In the genomic region with DNA sequence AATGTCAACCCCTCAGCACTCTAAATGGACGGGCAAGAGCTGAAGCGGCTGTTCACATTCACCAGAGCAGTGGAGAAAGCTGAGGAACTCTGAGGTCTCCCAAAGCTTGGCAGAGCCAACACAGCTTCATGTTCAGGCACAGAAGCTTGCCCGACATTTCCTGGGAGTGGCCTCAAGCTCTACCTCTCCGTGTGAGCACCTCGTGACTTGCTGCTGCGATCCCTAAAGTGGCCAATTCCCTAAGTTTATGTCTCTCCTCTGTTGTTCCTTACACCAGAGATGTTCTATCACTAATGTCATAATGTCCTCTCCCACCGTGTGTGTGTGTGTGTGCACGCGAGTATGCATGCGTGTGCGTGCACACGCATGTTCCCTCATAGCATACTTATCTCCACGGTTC, we compare ENCODE assay signal across 22 mouse cellular contexts. TPM values are rescaled to one million over a fixed set of nuclear protein-coding genes. Genes with fewer than 3 reads are reported as not detected.
DNase-seq lines count a peak whose midpoint lies in the region; ATAC-seq and TF ChIP-seq lines count a peak whose summit lies in the region.
"Had no signal": no experiment of that assay in that cellular context is flagged by ENCODE, and none has a peak within 500 bp of the region (broad histone marks: within the 10 kb centered on the region; RNA-seq: fewer than 3 reads in every experiment).

No protein-coding gene starts in this region.

- H3K9me3 ChIP-seq in megakaryocyte, embryonic 14.5 days: no peaks in the 10 kb centered on the region
- H3K9me3 ChIP-seq in MEL (replicated peaks; ENCODE audit: insufficient read depth, low read length): no peaks in the 10 kb centered on the region
- no peaks in the 10 kb centered on the region for H3K9me3 ChIP-seq in liver, embryonic 12.5 days (replicated peaks)
- H3K9me3 ChIP-seq in hindbrain, embryonic 13.5 days: no peaks in the 10 kb centered on the region
- H3K9me3 ChIP-seq: embryonic facial prominence, embryonic 15.5 days; hindbrain, embryonic 10.5 days; limb, embryonic 12.5 days; neural tube, embryonic 12.5 days; stomach, embryonic 15.5 days had no signal

- no peak for TF ChIP-seq RAD21 in MEL (IDR thresholded peaks at IDR 0.05; ENCODE audit: low read depth, low read length)

- peaks cover 12% of the 10 kb centered on the region for H3K36me3 ChIP-seq in megakaryocyte, embryonic 14.5 days (replicated peaks; ENCODE audit: low read length)
- peaks cover 0 to 76% of the 10 kb centered on the region in 2 experiments; a peak in 3 of 4 replicates for H3K36me3 ChIP-seq in MEL (ENCODE audit: control insufficient read depth in 1 of 2, insufficient read depth in 2 of 2, low read length in 2 of 2)
- no peaks in the 10 kb centered on the region for H3K36me3 ChIP-seq in liver, embryonic 12.5 days
- H3K36me3 ChIP-seq in hindbrain, embryonic 13.5 days: no peaks in the 10 kb centered on the region
- H3K36me3 ChIP-seq: embryonic facial prominence, embryonic 15.5 days; hindbrain, embryonic 10.5 days; limb, embryonic 12.5 days; neural tube, embryonic 12.5 days; stomach, embryonic 15.5 days had no signal

- H3K27me3 ChIP-seq in megakaryocyte, embryonic 14.5 days (replicated peaks): no peaks in the 10 kb centered on the region
- no peaks in the 10 kb centered on the region for H3K27me3 ChIP-seq in MEL (ENCODE audit: control insufficient read depth in 1 of 2, insufficient read depth in 2 of 2, low read length in 2 of 2)
- H3K27me3 ChIP-seq in liver, embryonic 12.5 days (replicated peaks): no peaks in the 10 kb centered on the region
- H3K27me3 ChIP-seq in hindbrain, embryonic 13.5 days: no peaks in the 10 kb centered on the region
- H3K27me3 ChIP-seq: embryonic facial prominence, embryonic 15.5 days; neural tube, embryonic 12.5 days; stomach, embryonic 15.5 days had no signal

- TF ChIP-seq POLR2A in MEL (IDR thresholded peaks at IDR 0.05; ENCODE audit: control insufficient read depth in 1 of 2, insufficient read depth in 1 of 2, low read depth in 1 of 2, low read length in 2 of 2, poor library complexity in 1 of 2): no peak; a peak in 1 of 4 replicates

- peak; percentile 61 for DNase-seq in MEL (ENCODE audit: low read depth, low spot score)
- peak; percentile 63 for DNase-seq in naive thymus-derived CD4-positive, alpha-beta T cell, adult 2 months (ENCODE audit: low read depth)
- DNase-seq in urinary bladder, postnatal 4 days (ENCODE audit: low spot score in 2 of 2): no peak
- DNase-seq: adrenal gland, postnatal 36 days; cerebellum, adult 18-20 months; cerebellum, postnatal 25 days; embryo, embryonic 11 days; kidney, adult 11 months; lung, embryonic 14.5 days; lung, postnatal 36 days had no signal

- 47% methylated on average over 13 of the region's 13 CpGs for WGBS in liver, embryonic 12.5 days (ENCODE audit: insufficient replicate concordance)
- 95% methylated on average over 13 of the region's 13 CpGs for WGBS in hindbrain, embryonic 13.5 days

- peak overlapping the region; percentile 54 for H3K4me2 ChIP-seq in liver, embryonic 12.5 days
- no peak overlapping the region for H3K4me2 ChIP-seq in hindbrain, embryonic 13.5 days
- H3K4me2 ChIP-seq: embryonic facial prominence, embryonic 15.5 days; limb, embryonic 12.5 days; lung, embryonic 14.5 days; midbrain, embryonic 11.5 days; neural tube, embryonic 12.5 days; stomach, embryonic 15.5 days had no signal

- peaks cover 98% of the 10 kb centered on the region for H3K4me1 ChIP-seq in megakaryocyte, embryonic 14.5 days
- peaks cover 63 to 77% of the 10 kb centered on the region in 2 experiments for H3K4me1 ChIP-seq in MEL (ENCODE audit: control insufficient read depth in 1 of 2, insufficient read depth in 2 of 2, low read length in 2 of 2)
- H3K4me1 ChIP-seq in liver, embryonic 12.5 days: peaks cover 99% of the 10 kb centered on the region
- H3K4me1 ChIP-seq in hindbrain, embryonic 13.5 days (replicated peaks): peaks cover 14% of the 10 kb centered on the region; the same call in 1 of the 2 replicates

- peak overlapping the region; percentile 48 for H3K9ac ChIP-seq in MEL (ENCODE audit: control insufficient read depth, low read depth, low read length, poor library complexity, severe bottlenecking)
- 0 out of 2 replicates have a peak overlapping the region, but pooled peaks have one; percentile 33 for H3K9ac ChIP-seq in liver, embryonic 12.5 days
- H3K9ac ChIP-seq in hindbrain, embryonic 13.5 days: no peak overlapping the region
- H3K9ac ChIP-seq: embryonic facial prominence, embryonic 15.5 days; limb, embryonic 12.5 days; lung, embryonic 14.5 days; neural tube, embryonic 12.5 days; stomach, embryonic 15.5 days had no signal

- TF ChIP-seq EP300 in MEL (IDR thresholded peaks at IDR 0.05; ENCODE audit: low read depth in 1 of 2, low read length in 2 of 2): no peak

- TF ChIP-seq CTCF in MEL (IDR thresholded peaks at IDR 0.05 in 2 of 3, conservative IDR thresholded peaks at IDR 0.05 in 1 of 3; ENCODE audit: control insufficient read depth in 1 of 3, insufficient read depth in 1 of 3, low read depth in 2 of 3, low read length in 3 of 3, poor library complexity in 1 of 3, severe bottlenecking in 1 of 3): no peak

- ATAC-seq in megakaryocyte, adult 5-6 weeks (ENCODE audit: poor library complexity, severe bottlenecking): no peak
- no peak; the same call in 1 of the 2 replicates for ATAC-seq in liver, embryonic 12.5 days
- no peak for ATAC-seq in hindbrain, embryonic 13.5 days (ENCODE audit: low FRiP score)

- peak overlapping the region; percentile 97 for H3K27ac ChIP-seq in MEL (ENCODE audit: control insufficient read depth, low read depth, low read length)
- H3K27ac ChIP-seq in liver, embryonic 12.5 days: peak overlapping the region; percentile 76
- no peak overlapping the region for H3K27ac ChIP-seq in hindbrain, embryonic 13.5 days
- H3K27ac ChIP-seq: embryonic facial prominence, embryonic 15.5 days; hindbrain, embryonic 10.5 days; kidney, postnatal 0 days; limb, embryonic 12.5 days; neural tube, embryonic 12.5 days; stomach, embryonic 15.5 days had no signal

- H3K79me2 ChIP-seq in MEL (ENCODE audit: control insufficient read depth, insufficient read depth, low read length, poor library complexity): peaks cover 35% of the 10 kb centered on the region

- H3K4me3 ChIP-seq in megakaryocyte, embryonic 14.5 days (replicated peaks): peak overlapping the region; percentile 78
- H3K4me3 ChIP-seq in MEL (ENCODE audit: control insufficient read depth in 1 of 2, insufficient read depth in 1 of 2, low read depth in 2 of 2, low read length in 2 of 2): peak overlapping the region; percentile 1 to 5; a peak in 1 of 4 replicates
- 0 out of 2 replicates have a peak overlapping the region, but pooled peaks have one; percentile 2 for H3K4me3 ChIP-seq in liver, embryonic 12.5 days
- H3K4me3 ChIP-seq in hindbrain, embryonic 13.5 days: no peak overlapping the region
- H3K4me3 ChIP-seq: embryonic facial prominence, embryonic 15.5 days; hindbrain, embryonic 10.5 days; limb, embryonic 12.5 days; neural tube, embryonic 12.5 days; stomach, embryonic 15.5 days had no signal

TF ChIP-seq in MEL, 35 proteins besides CTCF, POLR2A, EP300 and RAD21 (continues in another document):
- TF ChIP-seq MYB (IDR thresholded peaks at IDR 0.05; ENCODE audit: low read depth, low read length): no peak
- no peak for TF ChIP-seq SMC3 (IDR thresholded peaks at IDR 0.05; ENCODE audit: low read depth, low read length)
- TF ChIP-seq POLR2AphosphoS2 (IDR thresholded peaks at IDR 0.05; ENCODE audit: low read length): no peak
- TF ChIP-seq MXI1 (IDR thresholded peaks at IDR 0.05; ENCODE audit: low read depth, low read length): no peak
- TF ChIP-seq USF2 (IDR thresholded peaks at IDR 0.05; ENCODE audit: borderline replicate concordance in 1 of 2, insufficient read depth in 1 of 2, low read depth in 1 of 2, low read length in 2 of 2): 0 out of 4 replicates have a peak, but pooled peaks of 1 of the 2 experiments have one; percentile 22
- no peak for TF ChIP-seq UBTF (IDR thresholded peaks at IDR 0.05; ENCODE audit: borderline replicate concordance, insufficient read depth, low read depth, low read length)
- TF ChIP-seq USF1 (IDR thresholded peaks at IDR 0.05; ENCODE audit: low read depth, low read length): peak; percentile 70
- TF ChIP-seq MAZ (IDR thresholded peaks at IDR 0.05; ENCODE audit: low read depth, low read length): no peak
- no peak for TF ChIP-seq ZKSCAN1 (IDR thresholded peaks at IDR 0.05; ENCODE audit: low read depth, low read length)
- TF ChIP-seq E2F4 (IDR thresholded peaks at IDR 0.05; ENCODE audit: borderline replicate concordance, low read depth, low read length): no peak
- TF ChIP-seq RCOR1 (IDR thresholded peaks at IDR 0.05; ENCODE audit: low read depth, low read length): 0 out of 2 replicates have a peak, but pooled peaks have one; percentile 12
- no peak for TF ChIP-seq KAT2A (conservative IDR thresholded peaks at IDR 0.05; ENCODE audit: low read depth, low read length)
- TF ChIP-seq TAL1 (IDR thresholded peaks at IDR 0.05; ENCODE audit: low read length): no peak
- no peak for TF ChIP-seq ZNF384 (IDR thresholded peaks at IDR 0.05; ENCODE audit: low read depth, low read length)
- peak; percentile 28; the same call in 1 of the 2 replicates for TF ChIP-seq BHLHE40 (IDR thresholded peaks at IDR 0.05; ENCODE audit: borderline replicate concordance, low read depth, low read length)
- peak; percentile 37; the same call in 1 of the 2 replicates for TF ChIP-seq ETS1 (IDR thresholded peaks at IDR 0.05; ENCODE audit: low read depth, low read length)

RNA-seq across cellular contexts. Expression of a gene that starts 42.3 kb away (rescaled TPM):
- polyA plus RNA-seq in megakaryocyte, embryonic 14.5 days (2012; ENCODE audit: insufficient read depth, low replicate concordance): 1.6 and 39.5 TPM in 2 replicates
- total RNA-seq in megakaryocyte, adult 5-6 weeks (2015): 121 and 123 TPM in 2 replicates
- 63.0 and 64.8 TPM in 2 replicates for total RNA-seq in megakaryocyte, adult 5-6 weeks (2017)
- total RNA-seq in MEL (2012; rRNA removed): 7.9 and 11.7 TPM in 2 replicates
- 10 to 100 TPM in 1 of 2 experiments, not detected in 1; 48.5 TPM for polyA plus RNA-seq in MEL (2012; ENCODE audit: insufficient read depth in 1 of 2, insufficient read length in 2 of 2, low read depth in 1 of 2, low replicate concordance in 2 of 2, missing spikeins in 1 of 2)
- 26.2 and 26.4 TPM in 2 replicates for polyA plus RNA-seq in liver, embryonic 12.5 days (2016; fragmentation: Nextera tagmentation; extraction: Ambion mirVana)
- polyA plus RNA-seq in hindbrain, embryonic 13.5 days (2015; fragmentation: Nextera tagmentation; extraction: Ambion mirVana): 10.8 and 11.1 TPM in 2 replicates

RNA-seq across cellular contexts. Expression of a gene that starts 42.5 kb away (rescaled TPM):
- polyA plus RNA-seq in megakaryocyte, embryonic 14.5 days (2012; ENCODE audit: insufficient read depth, low replicate concordance): 0.43 TPM in 1 of 2 replicates, not detected in the other
- 2.1 and 3.0 TPM in 2 replicates for total RNA-seq in megakaryocyte, adult 5-6 weeks (2015)
- total RNA-seq in megakaryocyte, adult 5-6 weeks (2017): 0.53 and 0.59 TPM in 2 replicates
- 0.12 and 0.13 TPM in 2 replicates for total RNA-seq in MEL (2012; rRNA removed)
- polyA plus RNA-seq in MEL (2012; ENCODE audit: insufficient read depth in 1 of 2, insufficient read length in 2 of 2, low read depth in 1 of 2, low replicate concordance in 2 of 2, missing spikeins in 1 of 2): under 1 TPM in 1 of 2 experiments, not detected in 1; 0.19 TPM
- polyA plus RNA-seq in liver, embryonic 12.5 days (2016; fragmentation: Nextera tagmentation; extraction: Ambion mirVana): 0.29 and 0.30 TPM in 2 replicates
- 0.44 and 0.57 TPM in 2 replicates for polyA plus RNA-seq in hindbrain, embryonic 13.5 days (2015; fragmentation: Nextera tagmentation; extraction: Ambion mirVana)
- total RNA-seq: gastrocnemius, adult 18-20 months had no signal

Comparison
In these comparisons a context has a peak if more than half of its experiments do, and no peak if none do; other contexts are left out.
1. DNase-seq: peak in MEL (single experiment) and naive thymus-derived CD4-positive, alpha-beta T cell, adult 2 months (single experiment); none in urinary bladder, postnatal 4 days (0 of 2).